Mouse (Mus musculus): Measurements from ENCODE around the gene Slc35c1.
A peak's percentile ranks its signal among the peaks of the same experiment; 100 is the strongest.

- TF ChIP-seq CTCF (IDR thresholded peaks at IDR 0.05): peak; percentile 28
- no peak for TF ChIP-seq POLR2A (IDR thresholded peaks at IDR 0.05; ENCODE audit: insufficient read depth, low read depth, low read length)
- TF ChIP-seq EP300 (IDR thresholded peaks at IDR 0.05; ENCODE audit: insufficient read depth, low read depth, low read length): no peak
These were observed 43.1 kb upstream of the Slc35c1 start for GRCm38 (mm10) chr2:92503421-92503820.
